Mouse (Mus musculus) left cerebral cortex, postnatal 36 days (tissue): ENCODE measurements around the gene Glt8d2. TPM values are rescaled to one million over a fixed set of nuclear protein-coding genes. Genes with fewer than 3 reads are reported as not detected.
"Not testable (repeated sequence)": the region's sequence is repeated elsewhere in the genome, so short reads cannot be mapped to it uniquely, and the experiment has no call there.

ENCODE experiments used
- DNase-seq, 2 experiments: peaks; one replicate each; pipeline ENCODE4 v3.0.0; 2021 to 2022; ENCODE audit warnings: low spot score in 2 of 2, mixed read lengths in 1 of 2
- intact Hi-C: fragments of 180-260 bp; cut with DNase I; formaldehyde crosslinking; loops from one replicate; pipeline ENCODE4 v1.15.1; 2025
- total RNA-seq, 2 experiments: library from RNA; stranded (reverse); gene quantifications; 2 replicates each; pipeline ENCODE4 v1.2.3; 2021

Glt8d2 gene
- total RNA-seq, 2 experiments from 2014 or later = 18.2 to 20.7 TPM

DNA sequence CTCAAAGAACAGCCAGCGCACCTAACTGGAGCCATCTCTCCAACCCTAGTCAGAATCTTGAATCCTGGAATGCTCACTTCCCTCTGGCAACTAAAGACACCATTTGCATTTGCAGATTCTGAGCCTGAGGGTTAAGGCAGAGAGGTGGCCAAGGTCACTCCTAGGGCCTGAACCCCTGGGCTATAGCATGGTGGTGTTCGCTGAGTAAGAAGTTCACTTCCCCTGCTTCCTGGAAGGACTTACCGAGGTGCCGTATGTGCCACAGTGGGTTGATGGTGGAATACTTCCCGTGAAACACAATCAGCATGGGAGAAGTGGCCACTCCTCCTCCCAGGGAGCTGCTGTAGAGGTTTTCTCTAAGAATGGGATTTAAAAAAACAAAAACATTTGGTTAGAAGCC, 37.8 kb downstream of the Glt8d2 start:
- intact Hi-C loops = no loop called here
- DNase-seq = no peak

DNA sequence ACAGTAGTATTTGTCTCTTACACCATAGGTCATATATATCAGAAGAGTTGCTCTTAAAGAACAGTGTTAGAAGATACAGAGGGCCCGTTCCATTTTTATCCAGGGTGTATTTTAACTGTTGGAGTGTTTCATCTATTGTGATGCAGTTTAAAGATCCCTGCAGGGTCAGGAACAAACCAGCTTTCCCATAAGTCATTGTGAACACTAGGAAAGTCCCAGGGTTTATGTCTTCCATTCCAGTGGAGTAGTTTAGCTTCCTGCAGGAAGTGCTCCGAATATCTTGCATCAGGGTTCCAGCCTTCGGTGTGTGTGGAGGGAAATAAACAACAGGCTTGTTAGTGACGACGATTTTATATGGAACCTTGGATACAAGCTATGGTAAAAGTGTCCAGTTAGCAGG, 39.2 kb downstream of the Glt8d2 start:
- no peak for DNase-seq
- intact Hi-C loops = no loop called here

- no peak for DNase-seq
- intact Hi-C loops = no loop called here
Measured at GRCm38 (mm10) chr10:82647205-82647811, 43.1 kb downstream of the Glt8d2 start.

DNA sequence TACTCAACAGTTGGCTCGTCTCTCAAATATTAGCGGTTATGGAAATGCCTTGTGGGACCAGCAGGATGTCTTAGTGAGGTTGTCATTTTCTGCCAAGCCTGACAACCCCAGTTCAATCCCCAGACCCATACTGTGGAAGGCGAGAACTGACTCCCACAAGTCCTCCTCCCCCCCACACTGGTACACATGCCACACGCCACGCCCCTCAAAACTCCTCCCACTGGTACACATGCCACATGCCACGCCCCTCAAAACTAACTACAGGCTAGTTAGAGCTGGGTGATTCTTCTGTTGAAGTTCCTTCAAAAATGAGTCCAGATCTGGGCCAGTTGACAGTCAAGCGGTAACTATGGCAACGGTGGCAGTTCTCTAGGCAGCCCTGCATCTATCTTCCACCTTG, 44.4 kb downstream of the Glt8d2 start:
- DNase-seq = no peak
- intact Hi-C loops = no loop called here

- no peak for DNase-seq
- intact Hi-C loops = no loop called here
Measured at GRCm38 (mm10) chr10:82641481-82641880, 49.0 kb downstream of the Glt8d2 start.

DNA sequence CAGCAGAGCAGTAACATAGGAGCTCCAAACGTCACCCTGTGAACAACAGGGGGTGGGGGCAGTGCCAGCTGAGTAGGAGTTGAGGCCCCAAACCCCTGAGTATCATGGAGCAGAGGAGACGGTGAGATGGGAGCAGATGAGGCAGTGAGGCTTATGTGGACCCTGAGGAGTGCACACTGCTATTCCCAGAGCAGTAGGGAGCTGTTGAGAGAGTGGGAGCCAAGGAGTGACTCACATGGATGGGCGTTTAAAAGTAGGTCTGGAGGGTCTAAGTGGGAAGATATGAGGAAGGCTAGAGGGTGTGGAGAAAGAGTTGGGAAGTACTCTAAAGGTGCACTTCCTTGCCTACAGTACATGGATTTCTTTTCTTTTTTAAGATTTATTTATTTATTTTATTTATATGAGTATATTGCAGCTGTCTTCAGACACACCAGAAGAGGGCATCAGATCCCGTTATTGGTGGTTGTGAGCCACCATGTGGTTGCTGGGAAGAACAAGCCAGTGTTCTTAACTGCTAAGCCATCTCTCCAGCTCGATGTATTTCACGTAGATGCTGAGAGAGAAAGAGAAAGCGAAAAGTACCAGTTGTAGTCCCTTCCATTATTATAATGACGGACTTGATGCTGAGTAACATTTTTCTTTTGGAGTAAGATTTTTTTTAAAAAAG, 51.3 kb downstream of the Glt8d2 start:
- intact Hi-C loops = no loop called here

GRCm38 (mm10) chr10:82636321-82636720, 54.1 kb downstream of the Glt8d2 start:
- DNase-seq = no peak
- intact Hi-C loops = no loop called here

More for the DNA sequence above, 51.3 kb downstream of the Glt8d2 start:
- no peak for DNase-seq

GRCm38 (mm10) chr10:82634348-82634747, 56.1 kb downstream of the Glt8d2 start:
- intact Hi-C loops = no loop called here
- DNase-seq = no peak

GRCm38 (mm10) chr10:82632496-82633280, 57.8 kb downstream of the Glt8d2 start:
- intact Hi-C loops = no loop called here

DNA sequence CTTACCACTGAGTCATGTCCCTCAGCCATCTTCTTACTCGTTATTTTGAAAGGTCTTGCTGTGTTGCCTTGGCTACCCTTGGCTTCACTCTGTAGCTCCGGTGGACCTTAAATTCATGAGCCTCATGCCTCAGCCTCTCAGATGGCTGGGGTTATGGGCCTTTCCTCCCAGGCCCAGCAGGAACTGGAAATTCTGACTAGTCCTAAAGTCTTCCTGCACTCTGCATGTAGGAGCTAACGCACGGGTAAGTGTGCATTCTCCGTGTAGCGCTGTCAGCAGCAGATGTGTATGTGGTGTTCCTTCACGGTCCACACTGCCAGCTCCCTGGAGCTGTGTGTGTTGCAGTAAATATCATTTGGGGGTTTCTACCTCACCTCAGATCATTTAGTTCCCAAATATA, 59.3 kb downstream of the Glt8d2 start:
- no peak for DNase-seq
- intact Hi-C loops = no loop called here

More at GRCm38 (mm10) chr10:82632496-82633280, 57.8 kb downstream of the Glt8d2 start:
- no peak for DNase-seq

GRCm38 (mm10) chr10:82630497-82630896, 60.0 kb downstream of the Glt8d2 start:
- intact Hi-C loops = no loop called here
- DNase-seq = no peak

DNA sequence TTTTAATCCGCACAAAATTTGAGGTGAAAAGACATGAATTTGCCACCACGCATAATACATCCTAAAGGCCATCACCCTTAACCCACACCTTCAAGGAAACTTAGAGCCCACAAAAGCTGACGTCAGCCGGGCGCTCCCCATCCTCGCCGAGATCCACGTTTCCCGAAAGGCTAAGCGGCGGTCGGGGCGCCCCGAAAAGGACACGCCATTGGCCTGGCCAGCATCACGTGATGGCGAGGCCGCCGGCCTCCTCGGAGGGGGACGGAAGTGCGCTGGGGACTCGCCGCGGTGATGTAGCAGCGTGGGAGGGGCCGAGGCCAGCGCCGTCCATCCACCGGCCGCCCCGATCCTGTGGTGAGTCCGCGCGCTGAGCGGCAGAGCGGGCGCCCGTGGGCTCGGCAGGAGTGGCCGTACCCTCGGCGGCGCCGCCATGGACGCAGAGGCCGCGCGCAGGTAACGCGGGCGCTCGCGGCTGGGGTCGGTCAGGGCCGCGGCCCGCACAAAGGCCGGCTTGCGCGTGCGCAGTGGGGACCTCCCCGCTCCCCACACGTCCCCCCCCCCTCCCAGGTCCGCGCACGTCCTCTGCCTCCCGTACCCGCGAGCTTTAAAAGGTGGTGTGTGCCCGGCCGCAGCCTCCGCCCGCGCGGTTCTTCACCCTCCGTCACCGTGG, 60.7 kb downstream of the Glt8d2 start, which contains the start of gene Tdg:
Gene Tdg (plus strand): TSS at position 243 of the 670 bp plus-strand sequence.
- intact Hi-C loops = not testable (repeated sequence)

DNA sequence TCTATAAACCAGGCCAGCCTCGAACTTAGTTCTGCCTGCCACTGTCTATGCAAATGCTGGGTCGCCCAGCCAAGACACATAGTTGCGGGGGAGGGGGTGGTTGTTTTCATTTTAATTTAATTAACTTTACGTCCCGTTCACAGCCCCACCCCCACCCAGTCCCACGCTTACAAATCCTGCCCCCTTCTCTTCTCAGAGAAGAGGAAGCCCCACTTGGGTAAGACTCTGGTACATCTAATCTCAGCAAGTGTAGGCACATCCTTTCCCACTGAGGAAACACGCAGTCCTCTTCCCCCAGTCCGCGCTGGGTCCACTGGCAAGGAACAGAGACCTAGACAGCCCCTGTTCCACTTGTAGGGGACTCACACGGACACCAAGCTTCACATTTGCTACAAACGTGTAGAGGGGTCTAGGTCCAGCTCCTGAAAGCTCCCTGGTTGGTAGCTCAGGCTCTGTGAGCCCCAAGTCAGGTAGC, 61.3 kb downstream of the Glt8d2 start:
- no peak for DNase-seq
- intact Hi-C loops = no loop called here

More for the DNA sequence above, 60.7 kb downstream of the Glt8d2 start, which contains the start of gene Tdg:
- DNase-seq = peak; percentile 90

DNA sequence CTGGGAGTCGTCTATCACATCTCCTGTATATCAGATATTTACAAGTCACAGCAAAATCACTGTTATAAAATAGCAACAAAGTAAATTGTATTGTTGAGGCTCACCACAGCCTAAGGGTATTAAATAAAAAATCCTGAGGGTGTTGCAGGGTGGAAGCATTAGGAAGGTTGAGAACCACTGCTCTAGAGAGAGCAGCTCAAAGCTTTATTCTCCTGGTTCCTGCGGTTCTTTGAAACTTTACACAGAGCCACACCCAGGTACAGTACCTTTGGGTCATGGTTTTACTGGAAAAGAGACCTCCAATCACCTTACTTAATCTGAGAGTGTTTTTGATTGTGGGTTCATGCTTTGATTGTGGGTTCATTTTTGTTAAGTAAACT, 66.9 kb downstream of the Glt8d2 start:
- intact Hi-C loops, DNase-seq: not testable (repeated sequence)

DNA sequence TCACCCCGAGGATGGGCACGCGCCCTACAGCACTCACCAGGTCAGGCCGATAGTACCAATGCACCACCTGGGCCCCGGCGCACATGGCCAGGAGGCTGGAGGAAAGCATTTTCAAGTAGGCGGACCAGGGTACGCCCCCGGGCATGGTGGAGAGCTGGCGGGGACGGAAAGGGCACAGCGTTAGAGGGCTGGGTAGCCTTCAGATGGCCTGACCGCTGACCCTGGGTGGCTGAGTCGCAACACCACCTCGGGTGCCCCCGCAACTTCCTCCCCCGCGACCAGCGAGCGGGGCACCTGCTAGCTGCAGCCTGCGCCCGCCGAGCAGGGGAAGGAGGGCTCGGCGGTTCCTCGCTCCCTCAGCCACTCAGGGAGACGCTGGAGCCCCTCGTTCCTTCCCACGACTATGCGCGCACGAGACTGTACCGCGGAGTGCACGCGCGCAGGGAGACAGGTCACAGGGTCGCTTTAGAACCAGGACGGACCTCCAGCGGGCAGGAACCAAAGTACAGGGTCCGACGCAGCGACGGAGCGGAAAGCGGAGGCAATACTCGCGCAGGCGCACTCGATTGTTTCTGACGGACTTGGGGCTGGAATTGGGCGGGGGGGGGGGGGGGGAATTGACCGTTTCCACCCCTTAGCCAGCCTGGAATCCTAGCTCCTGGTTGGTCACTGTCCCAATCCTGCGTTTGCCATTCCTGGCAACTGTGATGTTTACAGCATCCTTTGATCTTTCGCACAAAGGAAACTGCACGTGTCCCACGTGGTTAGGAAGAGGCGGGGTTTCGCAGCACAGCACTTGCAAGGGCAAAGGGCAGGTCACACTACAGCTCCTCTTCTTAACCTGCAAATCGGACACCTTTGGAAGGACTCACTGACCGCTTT, 67.5 kb downstream of the Glt8d2 start, which contains the start of gene 1190007I07Rik:
Gene 1190007I07Rik (minus strand): TSS at position 558 of the 882 bp plus-strand sequence.
- DNase-seq = peak; percentile 85
- intact Hi-C loops = no loop called here

DNA sequence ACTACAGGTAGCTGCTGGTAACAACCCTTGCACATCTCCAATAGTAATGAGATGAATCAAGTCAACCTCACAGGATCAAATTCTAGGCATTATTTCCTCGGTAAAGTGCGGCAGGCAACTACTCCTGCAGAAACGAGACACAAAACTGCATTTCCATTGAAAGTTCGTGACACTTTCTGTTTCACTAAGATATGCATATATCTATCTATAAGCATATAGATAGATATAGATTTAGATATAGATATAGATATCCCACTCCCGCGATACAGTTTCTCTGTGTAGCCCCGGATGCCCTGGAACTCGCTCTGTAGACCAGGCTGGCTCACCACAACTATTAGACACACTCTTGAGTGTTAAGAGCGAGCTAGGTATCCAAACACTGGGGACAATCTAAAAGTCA, 68.2 kb downstream of the Glt8d2 start:
- intact Hi-C loops = no loop called here
- no peak for DNase-seq
